Mouse (Mus musculus) MEL (cell line): ENCODE data around the gene Prkcq.

Experiments
- CTCF ChIP-seq, 3 experiments: IDR thresholded peaks in 2 of 3; conservative IDR thresholded peaks in 1 of 3; 2 replicates each; pipeline ENCODE4 v1.5.1; 2011 to 2012; ENCODE audit warnings: low read length in 3 of 3, low read depth in 2 of 3, mild to moderate bottlenecking in 2 of 3, improper control_type of control experiment in 1 of 3, inconsistent platforms in 1 of 3, mixed read lengths in 1 of 3, moderate library complexity in 1 of 3; ENCODE audit not compliant: control insufficient read depth in 1 of 3, insufficient read depth in 1 of 3, poor library complexity in 1 of 3, severe bottlenecking in 1 of 3
- EP300 ChIP-seq, 2 experiments: IDR thresholded peaks; 2 replicates each; pipeline ENCODE4 v1.6.1; 2011; ENCODE audit warnings: improper control_type of control experiment in 2 of 2, low read length in 2 of 2, low read depth in 1 of 2, mild to moderate bottlenecking in 1 of 2
- ETS1 ChIP-seq: IDR thresholded peaks from 2 replicates; pipeline ENCODE4 v1.6.1; 2012; ENCODE audit warnings: low read depth, mild to moderate bottlenecking, inconsistent platforms, low read length, improper control_type of control experiment, moderate library complexity
- HCFC1 ChIP-seq: IDR thresholded peaks from 2 replicates; pipeline ENCODE4 v1.6.1; 2012; ENCODE audit warnings: low read depth, mild to moderate bottlenecking, inconsistent platforms, low read length, improper control_type of control experiment, moderate library complexity
- POLR2AphosphoS2 ChIP-seq: IDR thresholded peaks from 2 replicates; pipeline ENCODE4 v1.6.1; 2011; ENCODE audit warnings: low read length, improper control_type of control experiment

GRCm38 (mm10) chr2:11265455-11265854 lies 93.5 kb downstream of the Prkcq start:
- TF ChIP-seq HCFC1 = no peak
- no peak for TF ChIP-seq ETS1
- TF ChIP-seq POLR2AphosphoS2 = no peak
- no peak for TF ChIP-seq CTCF (IDR thresholded peaks at IDR 0.05 in 2 of 3, conservative IDR thresholded peaks at IDR 0.05 in 1 of 3; ENCODE audit: control insufficient read depth in 1 of 3, insufficient read depth in 1 of 3, low read depth in 2 of 3, low read length in 3 of 3, poor library complexity in 1 of 3, severe bottlenecking in 1 of 3)
- TF ChIP-seq EP300 (IDR thresholded peaks at IDR 0.05; ENCODE audit: low read depth in 1 of 2, low read length in 2 of 2) = no peak
